Mouse (Mus musculus) kidney, embryonic 14.5 days (tissue): ENCODE measurements around the gene S100a13. TPM values are rescaled to one million over a fixed set of nuclear protein-coding genes. Genes with fewer than 3 reads are reported as not detected.

Experiments used
- ATAC-seq: fragments of 200-750 bp; cut with Nextera tagmentation; 2 replicates; pipeline ENCODE4 v1.8.0; 2017; ENCODE audit warnings: moderate number of reproducible peaks, mild to moderate bottlenecking, moderate TSS enrichment, moderate library complexity; ENCODE audit not compliant: low FRiP score, low TSS enrichment
- H3K27ac ChIP-seq: fragments of 300-500 bp; sonication (generic); 2 replicates; pipeline ENCODE4 v1.5.1; 2014; ENCODE audit warnings: low read depth, mild to moderate bottlenecking, low read length, moderate library complexity, mixed read lengths
- H3K27me3 ChIP-seq: fragments of 300-500 bp; sonication (generic); 2 replicates; pipeline ENCODE4 v1.6.1; 2014; ENCODE audit warnings: mild to moderate bottlenecking, low read length; ENCODE audit not compliant: control insufficient read depth, insufficient read depth
- H3K36me3 ChIP-seq: fragments of 300-500 bp; sonication (generic); 2 replicates; pipeline ENCODE4 v1.6.1; 2014; ENCODE audit warnings: low read length, mixed read lengths; ENCODE audit not compliant: control insufficient read depth, insufficient read depth
- H3K4me1 ChIP-seq: fragments of 300-500 bp; sonication (generic); 2 replicates; pipeline ENCODE4 v1.6.1; 2014; ENCODE audit warnings: low read length, mixed read lengths; ENCODE audit not compliant: control insufficient read depth, insufficient read depth
- H3K4me2 ChIP-seq: fragments of 300-500 bp; sonication (generic); replicated peaks from 2 replicates; pipeline ENCODE4 v1.6.1; 2014; ENCODE audit warnings: low read depth, mild to moderate bottlenecking, low read length
- H3K4me3 ChIP-seq: fragments of 300-500 bp; sonication (generic); 2 replicates; pipeline ENCODE4 v1.5.1; 2014; ENCODE audit warnings: mild to moderate bottlenecking, low read length
- H3K9ac ChIP-seq: fragments of 300-500 bp; sonication (generic); 2 replicates; pipeline ENCODE4 v1.6.1; 2014; ENCODE audit warnings: low read depth, mild to moderate bottlenecking, low read length, moderate library complexity
- H3K9me3 ChIP-seq: fragments of 300-500 bp; sonication (generic); 2 replicates; pipeline ENCODE4 v1.6.1; 2016; ENCODE audit warnings: low read length; ENCODE audit not compliant: control insufficient read depth
- WGBS: fragments of 180-500 bp; shearing (Covaris S2); extraction: QIAGEN DNeasy Blood & Tissue Kit; methylation state at CpG from one replicate; pipeline ENCODE4 v1.1.7; 2014; 5-methylcytosine and 5-hydroxymethylcytosine counted together
- polyA plus RNA-seq: library from polyadenylated mRNA; unstranded; fragments of >200 nt; fragmentation: Nextera tagmentation; extraction: Ambion mirVana; gene quantifications from 2 replicates; pipeline ENCODE4 v1.2.1, GENCODE M21; 2014

Gene S100a13
- polyA plus RNA-seq, 1 experiment from 2014 or later, result 30.2 TPM

DNA sequence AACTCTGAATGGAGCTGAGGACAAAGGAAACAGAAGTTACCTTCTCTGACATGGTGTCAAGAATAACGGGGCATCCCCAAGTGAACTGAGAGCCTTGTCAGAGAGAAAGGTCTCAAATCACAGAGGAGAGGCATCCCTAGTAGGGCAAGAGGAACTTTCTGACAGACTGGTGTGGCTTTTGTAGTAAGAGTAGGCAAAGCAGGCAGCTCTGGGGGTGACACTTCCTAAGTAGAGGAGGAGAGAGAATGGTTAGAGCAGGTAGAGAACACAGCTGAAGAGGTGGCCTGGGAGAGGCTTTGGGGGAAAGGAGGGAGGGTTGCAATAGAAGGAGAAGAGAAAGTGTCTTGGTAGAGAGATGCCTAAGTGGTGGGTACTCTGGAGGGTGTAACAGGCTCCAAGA is 21.2 kb downstream of the S100a13 start:
- Histone ChIP-seq H3K4me3 (no peak overlapping the region), H3K36me3 (no peaks in the 10 kb centered on the region), H3K4me1 (peaks cover 1% of the 10 kb centered on the region; the same call in 1 of the 2 replicates), H3K4me2 (no peak overlapping the region), H3K27me3 (no peaks in the 10 kb centered on the region), H3K27ac (no peak overlapping the region), H3K9me3 (no peaks in the 10 kb centered on the region), H3K9ac (no peak overlapping the region)
- no peak for ATAC-seq
- 38% methylated on average over 1 of the region's 1 CpGs for WGBS

- peak; percentile 86 for ATAC-seq
- H3K27me3 ChIP-seq, result no peaks in the 10 kb centered on the region
- peaks cover 11% of the 10 kb centered on the region; the same call in 1 of the 2 replicates for H3K4me1 ChIP-seq
- H3K36me3 ChIP-seq, result no peaks in the 10 kb centered on the region
- no peaks in the 10 kb centered on the region for H3K9me3 ChIP-seq
- 31% methylated on average over 10 of the region's 10 CpGs for WGBS
- H3K9ac ChIP-seq, result peak within 1 kb of the TSS; percentile 51; the same call in 1 of the 2 replicates
- peak within 1 kb of the TSS; percentile 33 for H3K4me2 ChIP-seq
- peak within 1 kb of the TSS; percentile 84 for H3K27ac ChIP-seq
- peak within 1 kb of the TSS; percentile 26; the same call in 1 of the 2 replicates for H3K4me3 ChIP-seq
These were observed 23.1 kb downstream of the S100a13 start, which contains the start of gene S100a16 for GRCm38 (mm10) chr3:90537141-90537904. Gene S100a16 (plus strand): TSS chr3:90537254.

- Histone ChIP-seq H3K9me3 (no peaks in the 10 kb centered on the region), H3K4me1 (peaks cover 11% of the 10 kb centered on the region; the same call in 1 of the 2 replicates), H3K9ac (peak overlapping the region; percentile 51; the same call in 1 of the 2 replicates), H3K27me3 (no peaks in the 10 kb centered on the region), H3K27ac (peak overlapping the region; percentile 84), H3K36me3 (no peaks in the 10 kb centered on the region), H3K4me2 (peak overlapping the region; percentile 33), H3K4me3 (peak overlapping the region; percentile 26; the same call in 1 of the 2 replicates)
- ATAC-seq, result no peak
- 79% methylated on average over 5 of the region's 5 CpGs for WGBS
These were observed 23.7 kb downstream of the S100a13 start for GRCm38 (mm10) chr3:90537905-90538296.

DNA sequence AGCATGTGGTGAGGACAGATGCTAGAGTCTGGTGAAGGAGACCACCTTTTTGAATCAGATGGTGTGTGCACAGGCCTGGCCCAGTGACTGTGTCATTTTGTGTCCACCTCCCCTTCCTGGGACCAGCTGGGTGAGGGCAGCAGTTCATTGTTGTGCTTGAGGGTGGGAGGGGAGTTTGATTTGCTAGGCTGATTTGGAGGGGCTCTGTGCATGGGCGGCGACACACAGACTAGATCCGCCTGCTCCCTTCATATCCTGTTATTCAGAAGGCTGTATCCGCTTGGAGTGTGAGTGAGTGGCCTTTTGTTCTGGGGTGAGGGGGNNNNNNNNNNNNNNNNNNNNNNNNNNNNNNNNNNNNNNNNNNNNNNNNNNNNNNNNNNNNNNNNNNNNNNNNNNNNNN is 26.7 kb downstream of the S100a13 start:
- peak overlapping the region; percentile 43; the same call in 1 of the 2 replicates for H3K9ac ChIP-seq
- H3K4me1 ChIP-seq, result peaks cover 11% of the 10 kb centered on the region; the same call in 1 of the 2 replicates
- 23% methylated on average over 4 of the region's 4 CpGs for WGBS
- peak overlapping the region; percentile 34; the same call in 1 of the 2 replicates for H3K27ac ChIP-seq
- 0 out of 2 replicates have a peak, but pooled peaks have one; percentile 41 for ATAC-seq
- H3K36me3 ChIP-seq, result no peaks in the 10 kb centered on the region
- H3K4me3 ChIP-seq, result no peak overlapping the region
- H3K27me3 ChIP-seq, result no peaks in the 10 kb centered on the region
- H3K9me3 ChIP-seq, result no peaks in the 10 kb centered on the region
- H3K4me2 ChIP-seq, result peak overlapping the region; percentile 26

- Histone ChIP-seq H3K4me2 (no peak overlapping the region), H3K27me3 (no peaks in the 10 kb centered on the region), H3K27ac (no peak overlapping the region), H3K36me3 (no peaks in the 10 kb centered on the region), H3K9ac (no peak overlapping the region), H3K4me1 (no peaks in the 10 kb centered on the region), H3K4me3 (no peak overlapping the region), H3K9me3 (no peaks in the 10 kb centered on the region)
- WGBS, result 20% methylated on average over 5 of the region's 5 CpGs
- ATAC-seq, result no peak; the same call in 1 of the 2 replicates
These were observed 35.6 kb downstream of the S100a13 start for GRCm38 (mm10) chr3:90549676-90550420.

DNA sequence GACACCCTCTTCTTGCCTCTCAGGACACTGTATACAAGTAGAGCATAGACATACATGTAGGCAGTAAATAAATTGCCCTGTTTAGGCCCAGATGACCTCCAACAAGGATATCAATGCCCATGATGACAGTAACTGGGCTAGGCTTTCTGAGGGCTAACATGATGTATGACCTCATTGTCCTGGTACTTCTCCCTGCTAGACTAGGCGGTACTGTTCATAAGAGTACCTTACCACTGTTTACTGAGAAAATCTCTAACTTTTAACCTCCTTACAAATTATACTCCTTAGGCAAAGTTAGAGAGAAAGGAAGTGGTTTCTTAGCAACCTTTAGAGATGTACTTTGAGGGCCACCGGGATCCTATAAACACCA is 36.2 kb downstream of the S100a13 start:
- no peaks in the 10 kb centered on the region for H3K4me1 ChIP-seq
- H3K4me2 ChIP-seq, result no peak overlapping the region
- 78% methylated on average over 2 of the region's 2 CpGs for WGBS
- H3K27me3 ChIP-seq, result no peaks in the 10 kb centered on the region
- no peaks in the 10 kb centered on the region for H3K36me3 ChIP-seq
- H3K27ac ChIP-seq, result no peak overlapping the region
- no peak overlapping the region for H3K4me3 ChIP-seq
- H3K9ac ChIP-seq, result no peak overlapping the region
- ATAC-seq, result no peak
- no peaks in the 10 kb centered on the region for H3K9me3 ChIP-seq

DNA sequence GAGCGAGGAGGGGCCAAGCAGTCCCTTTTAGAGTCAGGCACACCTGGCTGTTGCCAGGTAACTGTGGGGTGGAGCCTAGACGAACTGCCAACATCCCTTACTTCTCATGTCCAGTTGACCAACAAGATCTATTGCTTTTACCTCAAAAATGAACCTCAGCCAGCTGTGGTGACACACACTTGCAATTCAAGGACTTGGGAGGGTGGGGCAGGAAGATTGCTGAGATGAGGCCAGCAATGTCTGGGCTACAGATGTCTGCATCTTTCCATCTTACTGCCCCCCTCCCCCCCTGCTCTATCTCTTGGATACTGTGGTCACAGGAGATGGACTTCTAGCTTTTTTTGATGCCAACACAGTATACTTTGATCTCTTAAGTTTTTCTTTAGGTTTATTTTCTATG is 38.0 kb downstream of the S100a13 start:
- no peaks in the 10 kb centered on the region for H3K4me1 ChIP-seq
- no peak for ATAC-seq
- no peak overlapping the region for H3K9ac ChIP-seq
- H3K4me2 ChIP-seq, result no peak overlapping the region
- no peaks in the 10 kb centered on the region for H3K36me3 ChIP-seq
- H3K4me3 ChIP-seq, result no peak overlapping the region
- 86% methylated on average over 2 of the region's 2 CpGs for WGBS
- H3K27me3 ChIP-seq, result no peaks in the 10 kb centered on the region
- no peak overlapping the region for H3K27ac ChIP-seq
- no peaks in the 10 kb centered on the region for H3K9me3 ChIP-seq

DNA sequence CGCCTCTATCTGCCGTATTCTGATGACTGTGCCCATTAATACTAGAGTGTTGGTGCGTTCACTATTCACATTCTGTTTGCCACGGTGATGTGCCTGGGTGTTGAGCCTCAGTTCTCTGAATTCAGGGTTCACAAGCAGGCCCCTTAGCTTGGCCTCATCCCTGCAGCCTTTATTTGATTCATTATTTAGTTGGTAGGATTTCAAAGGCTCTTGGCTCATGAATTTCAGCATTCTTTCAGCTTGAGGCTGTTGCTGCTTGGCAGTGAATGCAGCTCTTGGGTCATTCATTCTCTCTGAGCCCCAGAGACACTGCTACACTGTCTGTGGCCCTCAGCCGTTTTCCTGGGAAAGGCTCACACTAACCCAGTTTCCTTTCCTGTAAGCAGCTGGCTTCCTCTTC is 41.7 kb downstream of the S100a13 start:
- Histone ChIP-seq H3K36me3 (no peaks in the 10 kb centered on the region), H3K27me3 (no peaks in the 10 kb centered on the region), H3K9me3 (no peaks in the 10 kb centered on the region), H3K4me1 (no peaks in the 10 kb centered on the region), H3K4me3 (no peak overlapping the region), H3K9ac (no peak overlapping the region), H3K27ac (no peak overlapping the region), H3K4me2 (no peak overlapping the region)
- no peak for ATAC-seq
- 76% methylated on average over 5 of the region's 5 CpGs for WGBS
